Mouse (Mus musculus) midbrain, embryonic 16.5 days (tissue): Measurements from ENCODE around the gene Vmn2r86. TPM values are rescaled to one million over a fixed set of nuclear protein-coding genes. Genes with fewer than 3 reads are reported as not detected.
"Not testable (repeated sequence)": the region's sequence is repeated elsewhere in the genome, so short reads cannot be mapped to it uniquely, and the experiment has no call there.

Experiments used
- ATAC-seq: fragments of 200-750 bp; cut with Nextera tagmentation; 2 replicates; pipeline ENCODE4 v1.8.0; 2017; ENCODE audit warnings: moderate TSS enrichment
- H3K27ac ChIP-seq: fragments of 300-500 bp; sonication (generic); 2 replicates; pipeline ENCODE4 v1.5.1; 2014; ENCODE audit warnings: mild to moderate bottlenecking, low read length, mixed read lengths
- H3K27me3 ChIP-seq: fragments of 300-500 bp; sonication (generic); 2 replicates; pipeline ENCODE4 v1.6.1; 2014; ENCODE audit warnings: low read depth, low read length, mixed read lengths; ENCODE audit not compliant: control insufficient read depth, insufficient read depth
- H3K36me3 ChIP-seq: fragments of 300-500 bp; sonication (generic); 2 replicates; pipeline ENCODE4 v1.6.1; 2014; ENCODE audit warnings: mild to moderate bottlenecking, low read length, moderate library complexity, mixed read lengths; ENCODE audit not compliant: control insufficient read depth, insufficient read depth
- H3K4me1 ChIP-seq: fragments of 300-500 bp; sonication (generic); 2 replicates; pipeline ENCODE4 v1.6.1; 2014; ENCODE audit warnings: mild to moderate bottlenecking, low read length, mixed read lengths; ENCODE audit not compliant: control insufficient read depth, insufficient read depth
- H3K4me2 ChIP-seq: fragments of 300-500 bp; sonication (generic); 2 replicates; pipeline ENCODE4 v1.6.1; 2014; ENCODE audit warnings: mild to moderate bottlenecking, low read length, mixed read lengths
- H3K4me3 ChIP-seq: fragments of 300-500 bp; sonication (generic); 2 replicates; pipeline ENCODE4 v1.5.1; 2014; ENCODE audit warnings: low read depth, mild to moderate bottlenecking, low read length, moderate library complexity, mixed read lengths
- H3K9ac ChIP-seq: fragments of 300-500 bp; sonication (generic); 2 replicates; pipeline ENCODE4 v1.6.1; 2014; ENCODE audit warnings: low read depth, low read length, mixed read lengths
- H3K9me3 ChIP-seq: fragments of 300-500 bp; sonication (generic); replicated peaks from 2 replicates; pipeline ENCODE4 v1.6.1; 2014; ENCODE audit warnings: mild to moderate bottlenecking, low read length, mixed read lengths; ENCODE audit not compliant: control insufficient read depth, poor library complexity, severe bottlenecking
- WGBS: fragments of 180-500 bp; shearing (Covaris S2); extraction: QIAGEN DNeasy Blood & Tissue Kit; methylation state at CpG from one replicate; pipeline ENCODE4 v1.1.7; 2014; 5-methylcytosine and 5-hydroxymethylcytosine counted together
- polyA plus RNA-seq: library from polyadenylated mRNA; unstranded; fragments of >200 nt; fragmentation: Nextera tagmentation; extraction: Ambion mirVana; gene quantifications from 2 replicates; pipeline ENCODE4 v1.2.1, GENCODE M21; 2015

Gene Vmn2r86
- 0.05 and 0.11 TPM in 2 replicates for polyA plus RNA-seq

DNA sequence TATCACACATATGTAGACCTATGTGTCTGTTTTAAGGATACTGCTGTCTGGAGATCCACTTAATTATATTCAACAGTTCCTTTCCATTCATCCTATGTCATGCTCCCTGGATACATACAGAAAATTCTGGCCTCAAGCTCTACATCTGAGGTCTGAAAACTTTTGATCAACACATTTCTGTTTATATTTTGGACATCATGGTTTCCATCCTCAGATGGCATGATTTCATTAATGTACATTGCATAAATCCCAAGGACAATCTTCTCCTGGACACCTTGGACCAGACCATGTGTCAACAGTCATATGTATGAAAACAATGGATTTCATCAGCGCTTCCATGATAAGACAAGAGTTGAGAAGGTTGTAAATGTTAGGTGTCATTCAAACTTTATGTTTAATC is at the start of gene Vmn2r86:
Vmn2r86 (minus strand) TSS at position 101 of the 400 bp plus-strand sequence.
- ATAC-seq, H3K27me3 ChIP-seq, H3K9ac ChIP-seq, H3K4me1 ChIP-seq, H3K4me3 ChIP-seq, H3K36me3 ChIP-seq, H3K27ac ChIP-seq, H3K4me2 ChIP-seq, H3K9me3 ChIP-seq: not testable (repeated sequence)
- 90% methylated on average over 1 of the region's 1 CpGs for WGBS

DNA sequence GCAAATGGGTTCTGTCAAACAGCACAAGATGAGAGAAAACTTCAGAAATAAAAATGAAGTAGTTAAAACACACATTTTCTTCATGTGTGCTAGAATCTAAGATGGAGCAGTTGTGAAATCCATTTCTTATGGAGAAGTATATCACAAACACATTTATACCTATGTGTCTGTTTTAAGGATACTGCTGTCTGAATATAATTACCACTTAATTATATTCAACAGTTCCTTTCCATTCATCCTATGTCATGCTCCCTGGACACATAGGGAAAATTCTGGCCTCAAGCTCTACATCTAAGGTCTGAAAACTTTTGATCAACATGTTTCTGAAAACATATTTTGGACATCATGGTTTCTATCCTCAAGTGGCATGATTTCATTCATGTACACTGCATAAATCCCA is 41.4 kb upstream of the Vmn2r86 start, which contains the start of gene Vmn2r87:
Vmn2r87 (minus strand) TSS at position 101 of the 400 bp plus-strand sequence.
- Histone ChIP-seq H3K27ac (no peak within 1 kb of the TSS), H3K9me3 (no peaks in the 10 kb centered on the region), H3K4me2 (no peak within 1 kb of the TSS), H3K4me1 (no peaks in the 10 kb centered on the region), H3K4me3 (no peak within 1 kb of the TSS), H3K9ac (no peak within 1 kb of the TSS), H3K27me3 (no peaks in the 10 kb centered on the region), H3K36me3 (no peaks in the 10 kb centered on the region)
- no peak for ATAC-seq

GRCm38 (mm10) chr10:130470311-130470760 is 14.5 kb upstream of the Vmn2r86 start:
- peak overlapping the region; percentile 78 for H3K9ac ChIP-seq
- no peaks in the 10 kb centered on the region for H3K27me3 ChIP-seq
- H3K4me3 ChIP-seq, result peak overlapping the region; percentile 59
- H3K9me3 ChIP-seq, result no peaks in the 10 kb centered on the region
- peak; percentile 99 for ATAC-seq
- no peaks in the 10 kb centered on the region for H3K36me3 ChIP-seq
- H3K27ac ChIP-seq, result peak overlapping the region; percentile 37; the same call in 1 of the 2 replicates
- 4% methylated on average over 36 of the region's 36 CpGs for WGBS
- H3K4me2 ChIP-seq, result peak overlapping the region; percentile 81
- H3K4me1 ChIP-seq, result no peaks in the 10 kb centered on the region

DNA sequence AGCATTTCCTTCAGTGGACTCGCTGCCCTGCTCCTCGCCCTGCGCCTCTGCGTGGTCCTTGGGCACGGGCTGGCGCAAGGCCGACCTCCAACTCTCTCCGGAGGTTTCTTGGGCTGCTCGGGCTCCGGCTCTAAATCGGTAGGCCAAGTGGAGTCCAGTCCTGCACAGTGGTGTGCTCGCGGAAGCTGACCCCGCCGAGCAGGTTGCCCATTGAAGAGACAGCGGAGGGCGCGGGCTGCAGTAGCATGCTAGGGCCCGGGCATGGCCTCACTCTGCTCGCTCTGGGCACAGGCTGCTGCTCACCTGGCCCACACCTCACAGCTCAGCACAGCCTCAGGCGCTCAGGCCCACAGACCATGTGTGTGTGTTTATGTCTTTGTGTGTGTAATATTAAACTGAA is 11.1 kb downstream of the Vmn2r86 start:
- Histone ChIP-seq H3K27me3 (no peaks in the 10 kb centered on the region), H3K4me1 (no peaks in the 10 kb centered on the region), H3K27ac (no peak overlapping the region), H3K4me3 (no peak overlapping the region), H3K36me3 (no peaks in the 10 kb centered on the region), H3K9me3 (no peaks in the 10 kb centered on the region), H3K9ac (no peak overlapping the region), H3K4me2 (no peak overlapping the region)
- 94% methylated on average over 21 of the region's 21 CpGs for WGBS
- ATAC-seq, result no peak

DNA sequence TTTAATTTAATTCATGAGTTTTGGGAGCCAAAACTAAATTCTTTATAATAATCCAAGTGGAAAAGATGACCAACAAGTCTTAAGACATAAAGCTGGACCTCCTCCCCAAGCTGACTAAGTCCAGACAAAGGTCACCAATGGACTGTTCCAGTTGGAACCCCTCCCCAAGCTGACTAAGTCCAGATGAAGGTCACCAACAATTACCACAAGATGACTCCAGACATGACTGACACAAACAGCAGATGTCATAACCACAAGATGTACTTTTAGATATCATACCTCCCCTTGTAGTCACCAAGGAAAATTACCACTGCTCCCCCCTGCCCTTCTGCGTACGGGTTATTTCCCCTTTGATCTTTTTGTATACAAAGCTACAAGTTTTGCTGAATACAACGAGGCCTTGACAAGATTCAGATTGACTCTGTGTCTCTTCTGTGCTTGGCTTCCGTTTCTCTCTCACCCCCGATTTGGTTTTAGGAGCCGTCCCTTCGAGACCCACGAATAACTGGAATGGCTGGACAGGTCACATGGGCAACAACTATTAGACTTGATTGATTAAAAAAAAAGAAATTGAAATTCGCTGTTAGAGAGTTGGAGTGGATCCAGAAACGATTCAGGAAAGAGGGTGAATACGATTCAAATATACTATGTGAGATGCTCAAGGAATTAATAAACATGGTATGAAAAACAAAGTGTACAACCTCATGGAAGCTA is 21.5 kb downstream of the Vmn2r86 start:
- not testable (repeated sequence) for H3K4me3 ChIP-seq, H3K4me1 ChIP-seq, H3K36me3 ChIP-seq, ATAC-seq, H3K27ac ChIP-seq, H3K9ac ChIP-seq, H3K4me2 ChIP-seq, H3K27me3 ChIP-seq, H3K9me3 ChIP-seq
- 88% methylated on average over 11 of the region's 11 CpGs for WGBS

DNA sequence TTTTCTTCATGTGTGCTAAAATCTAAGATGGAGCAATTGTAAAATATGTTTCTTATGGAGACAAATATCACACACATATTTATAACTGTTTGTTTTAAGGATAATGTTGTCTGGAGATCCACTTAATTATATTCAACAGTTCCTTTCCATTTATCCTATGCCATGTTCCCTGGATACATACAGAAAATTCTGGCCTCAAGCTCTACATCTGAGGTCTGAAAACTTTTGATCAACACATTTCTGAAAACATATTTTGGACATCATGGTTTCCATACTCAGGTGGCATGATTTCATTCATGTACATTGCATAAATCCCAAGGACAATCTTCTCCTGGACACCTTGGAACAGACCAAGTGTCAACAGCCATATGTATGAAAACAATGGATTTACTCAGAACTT is 26.2 kb downstream of the Vmn2r86 start, which contains the start of gene Vmn2r85:
Vmn2r85 (minus strand) TSS at position 101 of the 400 bp plus-strand sequence.
- not testable (repeated sequence) for ATAC-seq, H3K4me3 ChIP-seq, H3K9ac ChIP-seq, H3K9me3 ChIP-seq, H3K4me1 ChIP-seq, H3K4me2 ChIP-seq, H3K27ac ChIP-seq, H3K36me3 ChIP-seq, H3K27me3 ChIP-seq

- H3K27me3 ChIP-seq, H3K9ac ChIP-seq, H3K9me3 ChIP-seq, H3K4me3 ChIP-seq, H3K36me3 ChIP-seq, H3K4me1 ChIP-seq, H3K4me2 ChIP-seq, ATAC-seq, H3K27ac ChIP-seq: not testable (repeated sequence)
- WGBS, result 88% methylated on average over 2 of the region's 2 CpGs
Measured at GRCm38 (mm10) chr10:130422368-130422767, 33.5 kb downstream of the Vmn2r86 start.

DNA sequence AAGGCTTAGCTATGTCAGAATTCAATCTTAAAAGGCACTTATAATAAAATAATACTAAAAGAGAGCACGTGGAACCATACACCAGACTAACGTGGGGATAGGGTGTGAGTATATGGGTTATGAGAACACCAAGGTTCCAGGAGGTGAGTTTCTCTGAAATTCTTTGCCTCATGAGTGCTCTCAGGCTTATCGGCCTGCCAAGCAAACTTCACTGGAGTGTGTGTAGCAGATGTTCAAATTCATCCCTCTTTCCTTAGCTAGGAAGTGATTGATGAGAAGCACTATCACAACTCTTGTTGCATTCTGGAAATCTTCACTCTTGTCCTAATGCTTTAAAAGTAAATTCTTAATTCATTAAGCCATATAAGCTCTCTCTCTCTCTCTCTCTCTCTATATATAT is 35.4 kb downstream of the Vmn2r86 start:
- H3K36me3 ChIP-seq, result no peaks in the 10 kb centered on the region
- no peak overlapping the region for H3K4me2 ChIP-seq
- H3K9ac ChIP-seq, result no peak overlapping the region
- no peaks in the 10 kb centered on the region for H3K9me3 ChIP-seq
- H3K27ac ChIP-seq, result no peak overlapping the region
- WGBS, result 75% methylated on average over 3 of the region's 3 CpGs
- H3K27me3 ChIP-seq, result no peaks in the 10 kb centered on the region
- H3K4me1 ChIP-seq, result no peaks in the 10 kb centered on the region
- no peak overlapping the region for H3K4me3 ChIP-seq
- no peak for ATAC-seq

DNA sequence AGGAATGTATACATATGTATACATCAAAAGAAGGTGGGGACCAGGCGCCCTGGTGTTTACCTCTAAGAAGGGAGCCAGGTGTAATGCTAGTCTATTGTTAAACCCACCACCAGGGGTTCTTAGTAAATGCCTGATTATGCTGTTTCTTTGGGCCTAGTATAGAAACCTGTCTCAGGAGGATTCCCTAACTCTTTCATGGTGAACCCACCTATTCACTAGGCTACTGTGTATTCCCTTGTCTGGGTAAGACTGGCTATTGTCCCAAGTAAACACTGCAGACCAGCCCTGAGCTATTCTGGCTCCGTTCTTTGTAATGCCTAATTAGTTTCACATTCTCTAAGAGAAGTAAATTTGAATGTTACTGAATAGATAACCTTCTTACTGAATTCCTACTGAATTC is 35.9 kb downstream of the Vmn2r86 start:
- not testable (repeated sequence) for H3K27ac ChIP-seq, ATAC-seq, H3K9me3 ChIP-seq, H3K9ac ChIP-seq, H3K4me1 ChIP-seq, H3K36me3 ChIP-seq, H3K4me3 ChIP-seq, H3K4me2 ChIP-seq, H3K27me3 ChIP-seq
- 46% methylated on average over 2 of the region's 2 CpGs for WGBS
